ENCODE assay signal across 11 mouse cellular contexts in genomic region chr11:65469762-65470741, GRCm38 (mm10).
"Had no signal": no experiment of that assay in that cellular context is flagged by ENCODE, and none has a peak within 500 bp of the region (broad histone marks: within the 10 kb centered on the region; RNA-seq: fewer than 3 reads in every experiment).

No protein-coding gene starts in this region.

- ATAC-seq: hindbrain, embryonic 16.5 days; inflammation-experienced regulatory T-cells, adult 6 months; liver, postnatal 0 days; midbrain, embryonic 13.5 days had no signal

- H3K4me2 ChIP-seq: limb, embryonic 15.5 days; liver, embryonic 13.5 days; midbrain, embryonic 13.5 days had no signal

- H3K36me3 ChIP-seq: limb, embryonic 15.5 days; liver, embryonic 13.5 days; midbrain, embryonic 13.5 days had no signal

- DNase-seq: kidney, adult 8-10 months; kidney, postnatal 25 days; liver, embryonic 13.5 days; liver, postnatal 0 days; right cerebral cortex, postnatal 14 days; thymus, adult 2 months; thymus, postnatal 25 days had no signal

- H3K4me1 ChIP-seq: limb, embryonic 15.5 days; liver, embryonic 13.5 days had no signal

- H3K9me3 ChIP-seq: limb, embryonic 15.5 days; liver, embryonic 13.5 days; midbrain, embryonic 13.5 days had no signal

- H3K9ac ChIP-seq: limb, embryonic 15.5 days; liver, embryonic 13.5 days; liver, postnatal 0 days; midbrain, embryonic 13.5 days had no signal

- H3K4me3 ChIP-seq: limb, embryonic 15.5 days; liver, embryonic 13.5 days; midbrain, embryonic 13.5 days had no signal

- H3K27me3 ChIP-seq: limb, embryonic 15.5 days; liver, embryonic 13.5 days; midbrain, embryonic 13.5 days had no signal

- H3K27ac ChIP-seq: limb, embryonic 15.5 days; liver, embryonic 13.5 days; midbrain, embryonic 13.5 days had no signal
